Mouse (Mus musculus) heart, postnatal 0 days (tissue): ENCODE results near the gene Mgat1.

Experiments
- CTCF ChIP-seq: IDR thresholded peaks from 2 replicates; pipeline ENCODE4 v1.5.1; 2016; ENCODE audit warnings: antibody characterized with exemption, control low read depth, low read depth
- EP300 ChIP-seq: IDR thresholded peaks from 2 replicates; pipeline ENCODE4 v1.6.1; 2016; ENCODE audit warnings: antibody characterized with exemption, low read depth

- TF ChIP-seq CTCF (peak; percentile 23), EP300 (no peak)
Observed at GRCm38 (mm10) chr11:49250422-49251379, 6.7 kb downstream of the Mgat1 start.
